Mouse (Mus musculus) stomach, postnatal 0 days (tissue): Measurements from ENCODE around the gene Spen.

ENCODE experiments used
- CTCF ChIP-seq: IDR thresholded peaks from 2 replicates; pipeline ENCODE4 v1.5.1; 2016; ENCODE audit warnings: antibody characterized with exemption, low read depth, mild to moderate bottlenecking, moderate library complexity
- EP300 ChIP-seq: optimal IDR thresholded peaks from 2 replicates; pipeline ENCODE3; 2016; ENCODE audit warnings: antibody characterized with exemption

GRCm38 (mm10) chr4:141500637-141501036, 37.8 kb downstream of the Spen start:
- TF ChIP-seq EP300 (no peak), CTCF (no peak)
